Mouse (Mus musculus): Measurements from ENCODE around the gene Tia1. TPM values are rescaled to one million over a fixed set of nuclear protein-coding genes. Genes with fewer than 3 reads are reported as not detected.

Gene Tia1
- polyA plus RNA-seq, 1 experiment from 2014 or later = 165 TPM

- H3K4me1 ChIP-seq = peaks cover 44% of the 10 kb centered on the region
- 57% methylated on average over 9 of the region's 9 CpGs for WGBS
- no peak for ATAC-seq (ENCODE audit: insufficient number of reproducible peaks, low FRiP score, low TSS enrichment, low read depth)
- H3K27ac ChIP-seq = peak overlapping the region; percentile 65
- no peaks in the 10 kb centered on the region for H3K27me3 ChIP-seq
- no peak overlapping the region for H3K4me3 ChIP-seq
- no peaks in the 10 kb centered on the region for H3K9me3 ChIP-seq
- no peak overlapping the region for H3K4me2 ChIP-seq
- H3K36me3 ChIP-seq = no peaks in the 10 kb centered on the region
- no peak overlapping the region for H3K9ac ChIP-seq
Observed at GRCm38 (mm10) chr6:86475462-86476167, 71.6 kb downstream of the Tia1 start.

- no peaks in the 10 kb centered on the region for H3K9me3 ChIP-seq
- H3K27me3 ChIP-seq = no peaks in the 10 kb centered on the region
- H3K36me3 ChIP-seq = no peaks in the 10 kb centered on the region
- H3K4me1 ChIP-seq = peaks cover 38% of the 10 kb centered on the region
- ATAC-seq (ENCODE audit: insufficient number of reproducible peaks, low FRiP score, low TSS enrichment, low read depth) = no peak
- H3K27ac ChIP-seq = 0 out of 2 replicates have a peak overlapping the region, but pooled peaks have one; percentile 93
- WGBS = 73% methylated on average over 5 of the region's 5 CpGs
- H3K9ac ChIP-seq = no peak overlapping the region
- no peak overlapping the region for H3K4me2 ChIP-seq
- H3K4me3 ChIP-seq = no peak overlapping the region
Observed at GRCm38 (mm10) chr6:86476931-86477330, 72.9 kb downstream of the Tia1 start.

- no peak for ATAC-seq (ENCODE audit: insufficient number of reproducible peaks, low FRiP score, low TSS enrichment, low read depth)
- Histone ChIP-seq H3K36me3 (no peaks in the 10 kb centered on the region), H3K9me3 (no peaks in the 10 kb centered on the region), H3K4me2 (no peak overlapping the region), H3K4me3 (no peak overlapping the region), H3K4me1 (peaks cover 29% of the 10 kb centered on the region), H3K27me3 (no peaks in the 10 kb centered on the region), H3K27ac (peak overlapping the region; percentile 93), H3K9ac (no peak overlapping the region)
- 55% methylated on average over 3 of the region's 3 CpGs for WGBS
Observed at GRCm38 (mm10) chr6:86479311-86479710, 75.3 kb downstream of the Tia1 start.

- no peak for ATAC-seq (ENCODE audit: insufficient number of reproducible peaks, low FRiP score, low TSS enrichment, low read depth)
- H3K9me3 ChIP-seq = no peaks in the 10 kb centered on the region
- H3K9ac ChIP-seq = no peak overlapping the region
- H3K36me3 ChIP-seq = no peaks in the 10 kb centered on the region
- H3K27ac ChIP-seq = peak overlapping the region; percentile 93
- peaks cover 29% of the 10 kb centered on the region for H3K4me1 ChIP-seq
- H3K4me3 ChIP-seq = no peak overlapping the region
- H3K4me2 ChIP-seq = peak overlapping the region; percentile 35; the same call in 1 of the 2 replicates
- H3K27me3 ChIP-seq = no peaks in the 10 kb centered on the region
Observed at GRCm38 (mm10) chr6:86479816-86480188, 75.8 kb downstream of the Tia1 start.

- no peaks in the 10 kb centered on the region for H3K36me3 ChIP-seq
- WGBS = 17% methylated on average over 9 of the region's 9 CpGs
- peak overlapping the region; percentile 93 for H3K27ac ChIP-seq
- peak overlapping the region; percentile 19 for H3K4me3 ChIP-seq
- H3K4me1 ChIP-seq = peaks cover 29% of the 10 kb centered on the region
- ATAC-seq (ENCODE audit: insufficient number of reproducible peaks, low FRiP score, low TSS enrichment, low read depth) = peak; percentile 80
- H3K9me3 ChIP-seq = no peaks in the 10 kb centered on the region
- no peaks in the 10 kb centered on the region for H3K27me3 ChIP-seq
- no peak overlapping the region for H3K9ac ChIP-seq
- peak overlapping the region; percentile 35 for H3K4me2 ChIP-seq
Observed at GRCm38 (mm10) chr6:86480189-86480831, 76.3 kb downstream of the Tia1 start.

GRCm38 (mm10) chr6:86481871-86482270 lies 77.9 kb downstream of the Tia1 start:
- Histone ChIP-seq H3K36me3 (no peaks in the 10 kb centered on the region), H3K27ac (peak overlapping the region; percentile 93; the same call in 1 of the 2 replicates), H3K4me1 (peaks cover 27% of the 10 kb centered on the region), H3K27me3 (no peaks in the 10 kb centered on the region), H3K4me2 (no peak overlapping the region), H3K9me3 (no peaks in the 10 kb centered on the region), H3K4me3 (no peak overlapping the region), H3K9ac (no peak overlapping the region)
- WGBS = 88% methylated on average over 5 of the region's 5 CpGs
- no peak for ATAC-seq (ENCODE audit: insufficient number of reproducible peaks, low FRiP score, low TSS enrichment, low read depth)

Other genes with a start within 250 kb of the Tia1 start
- 6.9 and 7.8 TPM in 2 replicates for gene Tgfa, start 209.0 kb upstream of the Tia1 start, polyA plus RNA-seq (2015; fragmentation: Nextera tagmentation; extraction: Ambion mirVana)
- gene Fam136a, start 38.6 kb upstream of the Tia1 start, polyA plus RNA-seq (2015; fragmentation: Nextera tagmentation; extraction: Ambion mirVana) = 110 and 122 TPM in 2 replicates
- gene Snrpg, start 32.9 kb upstream of the Tia1 start, polyA plus RNA-seq (2015; fragmentation: Nextera tagmentation; extraction: Ambion mirVana) = 385 and 490 TPM in 2 replicates
- gene Pcyox1, start 7.1 kb upstream of the Tia1 start, polyA plus RNA-seq (2015; fragmentation: Nextera tagmentation; extraction: Ambion mirVana) = 118 and 121 TPM in 2 replicates
- 0.42 TPM in 1 of 2 replicates, not detected in the other for gene Gm44790, start 22.4 kb downstream of the Tia1 start, polyA plus RNA-seq (2015; fragmentation: Nextera tagmentation; extraction: Ambion mirVana)
- gene C87436, start 34.2 kb downstream of the Tia1 start, polyA plus RNA-seq (2015; fragmentation: Nextera tagmentation; extraction: Ambion mirVana) = 22.9 and 24.5 TPM in 2 replicates
- gene Pcbp1, start 122.1 kb downstream of the Tia1 start, polyA plus RNA-seq (2015; fragmentation: Nextera tagmentation; extraction: Ambion mirVana) = 456 and 462 TPM in 2 replicates
- gene Asprv1, start 223.9 kb downstream of the Tia1 start, polyA plus RNA-seq (2015; fragmentation: Nextera tagmentation; extraction: Ambion mirVana) = 610 and 666 TPM in 2 replicates